36 mouse cellular contexts compared by ENCODE assay signal in genomic region chr1:191071613-191072012, GRCm38 (mm10). TPM values are rescaled to one million over a fixed set of nuclear protein-coding genes. Genes with fewer than 3 reads are reported as not detected.
A peak's percentile ranks its signal among the peaks of the same experiment; 100 is the strongest.
DNase-seq lines count a peak whose midpoint lies in the region; TF ChIP-seq lines count a peak whose summit lies in the region.
"Had no signal": no experiment of that assay in that cellular context is flagged by ENCODE, and none has a peak within 500 bp of the region (broad histone marks: within the 10 kb centered on the region; RNA-seq: fewer than 3 reads in every experiment).

No protein-coding gene starts in this region.

- H3K79me2 ChIP-seq in macrophage (ENCODE audit: inconsistent target), result peaks cover 35% of the 10 kb centered on the region

- H3K27ac ChIP-seq in layer of hippocampus, adult 2 months, result 0 out of 2 replicates have a peak overlapping the region, but pooled peaks have one; percentile 43
- H3K27ac ChIP-seq in bone marrow macrophage, adult 2 months (ENCODE audit: insufficient read depth, low read depth, low read length), result peak overlapping the region; percentile 48
- H3K27ac ChIP-seq in brown adipose tissue, adult 24 weeks (replicated peaks; ENCODE audit: low read depth, low read length), result peak overlapping the region; percentile 33; the same call in 1 of the 2 replicates
- peak overlapping the region; percentile 90 for H3K27ac ChIP-seq in macrophage
- H3K27ac ChIP-seq: embryonic facial prominence, embryonic 12.5 days; hindbrain, embryonic 13.5 days; liver, embryonic 14.5 days; midbrain, embryonic 13.5 days had no signal

- H3K4me1 ChIP-seq in bone marrow macrophage, adult 2 months (ENCODE audit: control insufficient read depth, insufficient read depth, low read length), result peaks cover 51% of the 10 kb centered on the region
- H3K4me1 ChIP-seq in brown adipose tissue, adult 24 weeks (ENCODE audit: control insufficient read depth, insufficient read depth, insufficient read length, low read length), result no peaks in the 10 kb centered on the region
- H3K4me1 ChIP-seq: embryonic facial prominence, embryonic 12.5 days; hindbrain, embryonic 13.5 days; midbrain, embryonic 13.5 days; stomach, embryonic 15.5 days had no signal

- H3K4me3 ChIP-seq in layer of hippocampus, adult 2 months, result no peak overlapping the region
- H3K4me3 ChIP-seq in bone marrow macrophage, adult 2 months (ENCODE audit: insufficient read depth, low read length), result no peak overlapping the region
- H3K4me3 ChIP-seq in brown adipose tissue, adult 24 weeks (ENCODE audit: insufficient read depth, low read depth, low read length), result no peak overlapping the region
- no peak overlapping the region for H3K4me3 ChIP-seq in macrophage (ENCODE audit: inconsistent target)
- H3K4me3 ChIP-seq: embryonic facial prominence, embryonic 12.5 days; hindbrain, embryonic 13.5 days; midbrain, embryonic 13.5 days; stomach, embryonic 15.5 days had no signal

- DNase-seq in layer of hippocampus, adult 2 months (ENCODE audit: low spot score in 2 of 2), result no peak
- DNase-seq in layer of hippocampus, adult 8-10 months (ENCODE audit: low spot score in 2 of 2), result no peak
- no peak for DNase-seq in adrenal gland, postnatal 10 days
- no peak for DNase-seq in MN1 (ENCODE audit: low spot score)
- DNase-seq: adrenal gland, postnatal 36 days; cerebellum, adult 11 months; cerebellum, adult 9-10 months; embryo, embryonic 11 days; gastrocnemius, postnatal 14 days; heart, postnatal 36 days; kidney, postnatal 25 days; layer of hippocampus, postnatal 36 days; lung, embryonic 14.5 days; retina, postnatal 1 day; right cerebral cortex, postnatal 14 days; thymus, postnatal 14 days had no signal

- 64% methylated on average over 6 of the region's 6 CpGs for WGBS in macrophage (ENCODE audit: missing documents)

- no peak for TF ChIP-seq POLR2A in bone marrow macrophage, adult 2 months (IDR thresholded peaks at IDR 0.05; ENCODE audit: borderline replicate concordance, low read depth, low read length)

- H3K36me3 ChIP-seq in macrophage (ENCODE audit: inconsistent target), result no peaks in the 10 kb centered on the region

- no peak for TF ChIP-seq CTCF in layer of hippocampus, adult 2 months (conservative IDR thresholded peaks at IDR 0.05)
- TF ChIP-seq CTCF in bone marrow macrophage, adult 2 months (IDR thresholded peaks at IDR 0.05; ENCODE audit: low read depth, low read length), result no peak

RNA-seq across cellular contexts. Expression of gene Nsl1, which starts 8.8 kb away (rescaled TPM):
- 1 to 10 TPM in 1 of 2 experiments, under 1 TPM in 1; 0.87 to 1.3 TPM for total RNA-seq in layer of hippocampus, adult 2 months (2021)
- 1 to 10 TPM in 2 of 4 experiments, under 1 TPM in 2; 0.29 to 1.5 (median 0.89) TPM for total RNA-seq in layer of hippocampus, adult 8-10 months (2022)
- polyA plus RNA-seq in bone marrow macrophage, adult 2 months (2012; ENCODE audit: insufficient read depth, insufficient read length, missing spikeins), result 7.7 and 9.5 TPM in 2 replicates
- polyA plus RNA-seq in brown adipose tissue, adult 24 weeks (2012; ENCODE audit: insufficient read depth, insufficient read length, missing spikeins), result 0.28 and 0.79 TPM in 2 replicates
- 10 to 100 TPM in 1 of 26 experiments, 1 to 10 TPM in 24, under 1 TPM in 1; 0.87 to 10.3 (median 4.8) TPM for total RNA-seq in macrophage (2018; cell fraction: chromatin; rRNA removed)
- 1 to 10 TPM in 21 of 26 experiments, under 1 TPM in 5; 0.52 to 3.7 (median 1.5) TPM for total RNA-seq in macrophage (2018; cell fraction: cytosol; rRNA removed)
- total RNA-seq in macrophage (2018; cell fraction: nucleus; rRNA removed), result 10 to 100 TPM in 1 of 26 experiments, 1 to 10 TPM in 23, under 1 TPM in 2; 0.81 to 13.5 (median 3.0) TPM
- polyA plus RNA-seq in macrophage (2018), result 1.1 to 7.5 TPM (median 2.4 TPM) in 3 replicates
- 1 to 10 TPM; 3.5 to 5.1 TPM for total RNA-seq in adrenal gland, postnatal 10 days (2021)

RNA-seq across cellular contexts. Expression of gene Tatdn3, which starts 8.9 kb away (rescaled TPM):
- 10 to 100 TPM; 38.4 to 48.7 TPM for total RNA-seq in layer of hippocampus, adult 2 months (2021)
- 10 to 100 TPM; 33.7 to 56.3 (median 49.8) TPM for total RNA-seq in layer of hippocampus, adult 8-10 months (2022)
- 19.0 and 19.1 TPM in 2 replicates for polyA plus RNA-seq in bone marrow macrophage, adult 2 months (2012; ENCODE audit: insufficient read depth, insufficient read length, missing spikeins)
- 18.4 and 34.6 TPM in 2 replicates for polyA plus RNA-seq in brown adipose tissue, adult 24 weeks (2012; ENCODE audit: insufficient read depth, insufficient read length, missing spikeins)
- 100 to 1,000 TPM in 18 of 26 experiments, 10 to 100 TPM in 8; 43.4 to 241 (median 126) TPM for total RNA-seq in macrophage (2018; cell fraction: chromatin; rRNA removed)
- total RNA-seq in macrophage (2018; cell fraction: cytosol; rRNA removed), result 10 to 100 TPM in 7 of 26 experiments, 1 to 10 TPM in 19; 6.0 to 13.4 (median 8.5) TPM
- 100 to 1,000 TPM in 2 of 26 experiments, 10 to 100 TPM in 24; 15.4 to 103 (median 65.4) TPM for total RNA-seq in macrophage (2018; cell fraction: nucleus; rRNA removed)
- polyA plus RNA-seq in macrophage (2018), result 7.7 to 13.2 TPM (median 7.9 TPM) in 3 replicates
- total RNA-seq in adrenal gland, postnatal 10 days (2021), result 10 to 100 TPM; 20.4 to 34.7 TPM

RNA-seq across cellular contexts. Expression of gene Batf3, which starts 26.0 kb away (rescaled TPM):
- 1 to 10 TPM in 1 of 2 experiments, under 1 TPM in 1; 0.98 to 1.7 TPM for total RNA-seq in layer of hippocampus, adult 2 months (2021)
- total RNA-seq in layer of hippocampus, adult 8-10 months (2022), result 1 to 10 TPM in 3 of 4 experiments, not detected in 1; 1.6 to 3.9 (median 3.7) TPM
- 5.6 and 7.0 TPM in 2 replicates for polyA plus RNA-seq in bone marrow macrophage, adult 2 months (2012; ENCODE audit: insufficient read depth, insufficient read length, missing spikeins)
- polyA plus RNA-seq in brown adipose tissue, adult 24 weeks (2012; ENCODE audit: insufficient read depth, insufficient read length, missing spikeins), result 1.3 and 1.4 TPM in 2 replicates
- 10 to 100 TPM in 21 of 26 experiments, 1 to 10 TPM in 5; 7.1 to 32.2 (median 14.5) TPM for total RNA-seq in macrophage (2018; cell fraction: chromatin; rRNA removed)
- total RNA-seq in macrophage (2018; cell fraction: cytosol; rRNA removed), result 10 to 100 TPM in 1 of 26 experiments, 1 to 10 TPM in 25; 2.7 to 10.8 (median 5.2) TPM
- total RNA-seq in macrophage (2018; cell fraction: nucleus; rRNA removed), result 10 to 100 TPM in 21 of 26 experiments, 1 to 10 TPM in 5; 4.0 to 27.0 (median 12.2) TPM
- 3.0 to 7.3 TPM (median 5.6 TPM) in 3 replicates for polyA plus RNA-seq in macrophage (2018)
- 1 to 10 TPM; 1.6 to 1.8 TPM for total RNA-seq in adrenal gland, postnatal 10 days (2021)
- total RNA-seq: granulocyte monocyte progenitor cell, adult 5-6 weeks; megakaryocyte-erythroid progenitor cell, adult 5-6 weeks had no signal
- polyA plus RNA-seq: CD4-positive, CD25-positive, alpha-beta regulatory T cell, adult 4 months had no signal

RNA-seq across cellular contexts. Expression of gene Spata45, which starts 35.2 kb away (rescaled TPM):
- total RNA-seq in layer of hippocampus, adult 2 months (2021), result not detected
- total RNA-seq in layer of hippocampus, adult 8-10 months (2022), result not detected
- polyA plus RNA-seq in bone marrow macrophage, adult 2 months (2012; ENCODE audit: insufficient read depth, insufficient read length, missing spikeins), result not detected in 2 replicates
- not detected in 2 replicates for polyA plus RNA-seq in brown adipose tissue, adult 24 weeks (2012; ENCODE audit: insufficient read depth, insufficient read length, missing spikeins)
- total RNA-seq in macrophage (2018; cell fraction: chromatin; rRNA removed), result not detected
- not detected for total RNA-seq in macrophage (2018; cell fraction: cytosol; rRNA removed)
- total RNA-seq in macrophage (2018; cell fraction: nucleus; rRNA removed), result not detected
- polyA plus RNA-seq in macrophage (2018), result not detected in 3 replicates
- total RNA-seq in adrenal gland, postnatal 10 days (2021), result not detected
- total RNA-seq: adrenal gland, adult 18-20 months; adrenal gland, postnatal 36 days; gastrocnemius, postnatal 14 days; granulocyte monocyte progenitor cell, adult 5-6 weeks; heart, postnatal 36 days; layer of hippocampus, postnatal 36 days; left cerebral cortex, postnatal 10 days; megakaryocyte-erythroid progenitor cell, adult 5-6 weeks; monocyte, adult 5-6 weeks had no signal
- polyA plus RNA-seq: CD4-positive, CD25-positive, alpha-beta regulatory T cell, adult 4 months; embryonic facial prominence, embryonic 12.5 days; forebrain, embryonic 14.5 days; heart, embryonic 16.5 days; hindbrain, embryonic 13.5 days; kidney, embryonic 14.5 days; limb, embryonic 11.5 days; liver, embryonic 14.5 days; lung, embryonic 14.5 days; midbrain, embryonic 13.5 days; neural tube, embryonic 14.5 days; stomach, embryonic 15.5 days; urinary bladder, adult 2 months had no signal

RNA-seq across cellular contexts. Expression of gene Flvcr1, which starts 45.7 kb away (rescaled TPM):
- 10 to 100 TPM; 16.9 to 18.9 TPM for total RNA-seq in layer of hippocampus, adult 2 months (2021)
- 10 to 100 TPM; 16.8 to 20.0 (median 18.8) TPM for total RNA-seq in layer of hippocampus, adult 8-10 months (2022)
- polyA plus RNA-seq in bone marrow macrophage, adult 2 months (2012; ENCODE audit: insufficient read depth, insufficient read length, missing spikeins), result 30.3 and 33.8 TPM in 2 replicates
- 4.1 and 4.6 TPM in 2 replicates for polyA plus RNA-seq in brown adipose tissue, adult 24 weeks (2012; ENCODE audit: insufficient read depth, insufficient read length, missing spikeins)
- total RNA-seq in macrophage (2018; cell fraction: chromatin; rRNA removed), result 100 to 1,000 TPM in 20 of 26 experiments, 10 to 100 TPM in 6; 35.0 to 275 (median 143) TPM
- total RNA-seq in macrophage (2018; cell fraction: cytosol; rRNA removed), result 100 to 1,000 TPM in 1 of 26 experiments, 10 to 100 TPM in 25; 32.5 to 109 (median 56.1) TPM
- 100 to 1,000 TPM in 21 of 26 experiments, 10 to 100 TPM in 5; 40.7 to 293 (median 123) TPM for total RNA-seq in macrophage (2018; cell fraction: nucleus; rRNA removed)
- 58.5 to 74.7 TPM (median 60.7 TPM) in 3 replicates for polyA plus RNA-seq in macrophage (2018)
- 10 to 100 TPM; 18.1 to 24.0 TPM for total RNA-seq in adrenal gland, postnatal 10 days (2021)

Comparison
In these comparisons a context has a peak if more than half of its experiments do, and no peak if none do; other contexts are left out.
1. H3K27ac ChIP-seq: peak in every context shown above with its lines; median percentile 90 in macrophage; 48 in bone marrow macrophage, adult 2 months; 43 in layer of hippocampus, adult 2 months; 33 in brown adipose tissue, adult 24 weeks.